Mouse (Mus musculus): ENCODE data around the gene Rrp7a. TPM values are rescaled to one million over a fixed set of nuclear protein-coding genes. Genes with fewer than 3 reads are reported as not detected.

Gene Rrp7a
- total and polyA plus RNA-seq, 3 experiments, result 34.0 to 126 (median 73.2) TPM

DNA sequence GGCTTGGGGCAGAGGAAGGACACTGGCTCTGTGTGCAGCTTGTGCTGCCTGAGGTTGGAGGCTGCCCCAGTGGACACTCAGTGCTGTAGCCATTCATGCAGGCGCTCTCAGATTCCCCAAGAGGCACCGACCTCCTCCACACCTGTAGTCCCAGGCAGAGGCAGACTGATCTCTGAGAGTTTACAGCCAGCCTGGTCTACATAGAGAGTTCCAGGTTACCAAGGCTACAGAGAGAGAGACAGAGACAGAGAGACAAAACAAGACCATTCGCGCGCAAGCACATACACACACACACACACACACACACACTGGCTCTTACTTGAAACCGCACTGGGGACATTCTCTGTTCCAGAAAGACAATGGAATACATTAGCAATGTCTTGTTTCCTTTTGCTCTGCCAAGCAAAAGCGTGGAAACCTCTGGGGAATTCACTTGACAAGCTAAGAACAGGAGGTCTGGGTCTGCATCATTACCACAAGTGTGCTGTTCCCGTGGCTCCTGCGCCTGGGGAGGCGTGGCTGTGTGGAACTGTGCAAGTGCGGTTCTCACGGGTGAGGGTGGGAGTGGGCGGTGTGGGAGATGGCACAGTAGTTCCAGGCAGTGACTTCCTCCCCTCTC is 38.5 kb downstream of the Rrp7a start:
- TF ChIP-seq GATA1 (IDR thresholded peaks at IDR 0.05; ENCODE audit: borderline replicate concordance, low read length) (no peak), CTCF (IDR thresholded peaks at IDR 0.05; ENCODE audit: low read depth, low read length) (no peak), POLR2AphosphoS5 (IDR thresholded peaks at IDR 0.05; ENCODE audit: insufficient replicate concordance, low read depth, low read length) (no peak), TAL1 (conservative IDR thresholded peaks at IDR 0.05; ENCODE audit: low read depth, low read length) (no peak), GATA2 (IDR thresholded peaks at IDR 0.05; ENCODE audit: borderline replicate concordance, low read depth, low read length) (no peak)
- H3K4me3 ChIP-seq (ENCODE audit: low read depth, low read length), result no peak overlapping the region
- peaks cover 30% of the 10 kb centered on the region for H3K27me3 ChIP-seq (ENCODE audit: insufficient read depth, low read length)
- peaks cover 19% of the 10 kb centered on the region; the same call in 1 of the 2 replicates for H3K4me1 ChIP-seq (ENCODE audit: insufficient read depth, low read depth, low read length)
- ATAC-seq (ENCODE audit: extremely low read depth, insufficient number of reproducible peaks, low FRiP score, poor library complexity, severe bottlenecking), result no peak
- H3K36me3 ChIP-seq (replicated peaks), result no peaks in the 10 kb centered on the region
- DNase-seq (ENCODE audit: low spot score), result no peak
- no peaks in the 10 kb centered on the region for H3K9me3 ChIP-seq (replicated peaks)

GRCm38 (mm10) chr15:83083530-83083929 is 39.1 kb downstream of the Rrp7a start:
- TF ChIP-seq GATA1 (IDR thresholded peaks at IDR 0.05; ENCODE audit: borderline replicate concordance, low read length) (no peak), POLR2AphosphoS5 (IDR thresholded peaks at IDR 0.05; ENCODE audit: insufficient replicate concordance, low read depth, low read length) (no peak)
- no peaks in the 10 kb centered on the region for H3K9me3 ChIP-seq (replicated peaks)
- no peak for DNase-seq (ENCODE audit: low spot score)
- peaks cover 30% of the 10 kb centered on the region for H3K27me3 ChIP-seq (ENCODE audit: insufficient read depth, low read length)
- peaks cover 19% of the 10 kb centered on the region; the same call in 1 of the 2 replicates for H3K4me1 ChIP-seq (ENCODE audit: insufficient read depth, low read depth, low read length)
- H3K36me3 ChIP-seq (replicated peaks), result no peaks in the 10 kb centered on the region
- H3K4me3 ChIP-seq (ENCODE audit: low read depth, low read length), result no peak overlapping the region
- no peak for ATAC-seq (ENCODE audit: extremely low read depth, insufficient number of reproducible peaks, low FRiP score, poor library complexity, severe bottlenecking)

- Histone ChIP-seq H3K4me3 (ENCODE audit: low read depth, low read length) (no peak overlapping the region), H3K9me3 (replicated peaks) (no peaks in the 10 kb centered on the region), H3K4me1 (ENCODE audit: insufficient read depth, low read depth, low read length) (no peaks in the 10 kb centered on the region), H3K36me3 (replicated peaks) (no peaks in the 10 kb centered on the region), H3K27me3 (ENCODE audit: insufficient read depth, low read length) (peaks cover 21% of the 10 kb centered on the region)
- no peak for DNase-seq (ENCODE audit: low spot score)
- no peak for ATAC-seq (ENCODE audit: extremely low read depth, insufficient number of reproducible peaks, low FRiP score, poor library complexity, severe bottlenecking)
- TF ChIP-seq TAL1 (conservative IDR thresholded peaks at IDR 0.05; ENCODE audit: low read depth, low read length) (no peak), POLR2AphosphoS5 (IDR thresholded peaks at IDR 0.05; ENCODE audit: insufficient replicate concordance, low read depth, low read length) (no peak), GATA2 (IDR thresholded peaks at IDR 0.05; ENCODE audit: borderline replicate concordance, low read depth, low read length) (no peak), CTCF (IDR thresholded peaks at IDR 0.05; ENCODE audit: low read depth, low read length) (no peak), GATA1 (IDR thresholded peaks at IDR 0.05; ENCODE audit: borderline replicate concordance, low read length) (no peak)
Observed at GRCm38 (mm10) chr15:83075607-83076525, 46.7 kb downstream of the Rrp7a start.

- no peak for DNase-seq (ENCODE audit: low spot score)
- Histone ChIP-seq H3K36me3 (replicated peaks) (no peaks in the 10 kb centered on the region), H3K4me1 (ENCODE audit: insufficient read depth, low read depth, low read length) (no peaks in the 10 kb centered on the region), H3K9me3 (replicated peaks) (no peaks in the 10 kb centered on the region), H3K4me3 (ENCODE audit: low read depth, low read length) (no peak overlapping the region), H3K27me3 (ENCODE audit: insufficient read depth, low read length) (peaks cover 26% of the 10 kb centered on the region)
- TF ChIP-seq GATA2 (IDR thresholded peaks at IDR 0.05; ENCODE audit: borderline replicate concordance, low read depth, low read length), result no peak
- no peak for TF ChIP-seq TAL1 (conservative IDR thresholded peaks at IDR 0.05; ENCODE audit: low read depth, low read length)
- no peak for TF ChIP-seq GATA1 (IDR thresholded peaks at IDR 0.05; ENCODE audit: borderline replicate concordance, low read length)
- TF ChIP-seq POLR2AphosphoS5 (IDR thresholded peaks at IDR 0.05; ENCODE audit: insufficient replicate concordance, low read depth, low read length), result no peak
- TF ChIP-seq CTCF (IDR thresholded peaks at IDR 0.05; ENCODE audit: low read depth, low read length), result no peak
- ATAC-seq (ENCODE audit: extremely low read depth, insufficient number of reproducible peaks, low FRiP score, poor library complexity, severe bottlenecking), result no peak
Observed at GRCm38 (mm10) chr15:83074179-83074578, 48.4 kb downstream of the Rrp7a start.

DNA sequence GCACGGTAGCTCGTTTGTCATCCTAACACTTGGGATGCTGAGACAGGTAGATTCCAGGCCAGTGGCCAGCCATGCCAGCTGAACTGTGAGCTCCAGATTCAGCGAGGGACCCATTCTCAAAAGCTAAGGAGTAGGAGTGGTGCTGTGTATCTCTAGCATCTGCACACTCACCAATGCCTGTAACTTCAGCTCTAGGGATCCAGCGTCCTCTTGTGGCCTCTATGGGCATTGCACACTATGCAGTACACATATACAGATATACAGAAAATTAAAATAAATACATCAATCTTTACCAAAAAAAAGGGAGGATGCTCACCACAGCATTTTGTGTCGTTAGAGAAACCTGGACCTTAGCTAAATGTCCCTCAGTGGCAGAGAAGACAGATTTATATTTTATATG is 50.8 kb downstream of the Rrp7a start:
- Histone ChIP-seq H3K4me1 (ENCODE audit: insufficient read depth, low read depth, low read length) (no peaks in the 10 kb centered on the region), H3K9me3 (replicated peaks) (no peaks in the 10 kb centered on the region), H3K27me3 (ENCODE audit: insufficient read depth, low read length) (peaks cover 13% of the 10 kb centered on the region), H3K4me3 (ENCODE audit: low read depth, low read length) (no peak overlapping the region), H3K36me3 (replicated peaks) (no peaks in the 10 kb centered on the region)
- no peak for TF ChIP-seq TAL1 (conservative IDR thresholded peaks at IDR 0.05; ENCODE audit: low read depth, low read length)
- no peak for TF ChIP-seq POLR2AphosphoS5 (IDR thresholded peaks at IDR 0.05; ENCODE audit: insufficient replicate concordance, low read depth, low read length)
- TF ChIP-seq GATA1 (IDR thresholded peaks at IDR 0.05; ENCODE audit: borderline replicate concordance, low read length), result no peak
- TF ChIP-seq CTCF (IDR thresholded peaks at IDR 0.05; ENCODE audit: low read depth, low read length), result 0 out of 2 replicates have a peak, but pooled peaks have one; percentile 6
- TF ChIP-seq GATA2 (IDR thresholded peaks at IDR 0.05; ENCODE audit: borderline replicate concordance, low read depth, low read length), result no peak
- ATAC-seq (ENCODE audit: extremely low read depth, insufficient number of reproducible peaks, low FRiP score, poor library complexity, severe bottlenecking) (no peak), DNase-seq (ENCODE audit: low spot score) (no peak)

DNA sequence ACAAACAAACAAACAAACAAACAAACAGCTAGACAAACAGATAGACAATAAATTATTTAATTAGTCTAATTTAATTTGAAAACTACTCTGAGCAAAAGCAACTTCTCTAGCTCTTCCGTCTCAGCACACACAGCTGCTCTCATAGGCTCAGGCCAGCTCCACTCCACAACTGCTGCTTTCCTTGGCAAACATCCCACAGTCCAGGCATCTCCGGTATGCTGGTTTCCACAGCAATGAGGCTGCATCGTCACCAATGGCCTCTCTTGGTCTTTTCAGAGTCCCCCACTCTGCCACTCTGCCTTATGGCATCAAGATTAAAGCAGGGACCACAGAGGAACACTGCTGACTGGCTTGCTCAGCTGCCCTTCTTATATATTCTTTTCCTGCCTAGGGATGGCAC is 51.7 kb downstream of the Rrp7a start:
- H3K4me3 ChIP-seq (ENCODE audit: low read depth, low read length), result no peak overlapping the region
- no peaks in the 10 kb centered on the region for H3K36me3 ChIP-seq (replicated peaks)
- DNase-seq (ENCODE audit: low spot score), result no peak
- no peak for TF ChIP-seq TAL1 (conservative IDR thresholded peaks at IDR 0.05; ENCODE audit: low read depth, low read length)
- no peak for TF ChIP-seq GATA2 (IDR thresholded peaks at IDR 0.05; ENCODE audit: borderline replicate concordance, low read depth, low read length)
- no peak for TF ChIP-seq CTCF (IDR thresholded peaks at IDR 0.05; ENCODE audit: low read depth, low read length)
- no peak for TF ChIP-seq POLR2AphosphoS5 (IDR thresholded peaks at IDR 0.05; ENCODE audit: insufficient replicate concordance, low read depth, low read length)
- TF ChIP-seq GATA1 (IDR thresholded peaks at IDR 0.05; ENCODE audit: borderline replicate concordance, low read length), result no peak
- H3K27me3 ChIP-seq (ENCODE audit: insufficient read depth, low read length), result peaks cover 6% of the 10 kb centered on the region
- no peaks in the 10 kb centered on the region for H3K9me3 ChIP-seq (replicated peaks)
- no peak for ATAC-seq (ENCODE audit: extremely low read depth, insufficient number of reproducible peaks, low FRiP score, poor library complexity, severe bottlenecking)
- H3K4me1 ChIP-seq (ENCODE audit: insufficient read depth, low read depth, low read length), result no peaks in the 10 kb centered on the region
